Mouse (Mus musculus) small intestine, adult 2 months (tissue): ENCODE measurements around the gene Gng13.

Experiments
- CTCF ChIP-seq: fragments of 200-500 bp; IDR thresholded peaks from 2 replicates; pipeline ENCODE4 v1.5.1; 2012; ENCODE audit warnings: low read depth, mild to moderate bottlenecking, control low read depth, inconsistent platforms, low read length, moderate library complexity, mixed read lengths; ENCODE audit not compliant: insufficient replicate concordance, insufficient read length; ENCODE audit errors: extremely low read depth
- POLR2A ChIP-seq: fragments of 200-500 bp; IDR thresholded peaks from 2 replicates; pipeline ENCODE4 v1.6.1; 2012; ENCODE audit warnings: low read depth, mild to moderate bottlenecking, control low read depth, inconsistent platforms, low read length, moderate library complexity

DNA sequence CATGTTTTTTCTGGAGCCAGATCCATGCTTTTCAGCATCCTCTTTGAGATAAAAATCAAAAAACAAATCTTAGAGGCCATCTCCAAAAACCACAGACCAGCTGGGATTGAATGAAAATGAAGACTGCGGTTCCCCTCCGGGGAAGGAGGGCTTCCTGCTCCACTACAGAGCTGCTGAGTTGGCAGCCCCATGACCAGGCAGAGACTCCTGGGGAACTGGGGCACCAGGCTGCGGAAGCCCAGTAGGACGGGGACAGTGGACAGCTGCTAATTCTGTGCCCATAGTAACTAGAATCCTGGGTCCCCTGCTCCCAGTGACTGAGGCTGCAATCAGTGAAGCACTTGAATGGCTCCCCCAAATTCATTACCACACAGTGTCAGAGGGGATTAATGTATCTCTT, 35.3 kb upstream of the Gng13 start:
- TF ChIP-seq CTCF (no peak), POLR2A (no peak)
